Mouse (Mus musculus) skeletal muscle tissue, adult 2 months (tissue): ENCODE data around the gene Olfr1281.
"Not testable (repeated sequence)": the region's sequence is repeated elsewhere in the genome, so short reads cannot be mapped to it uniquely, and the experiment has no call there.

ENCODE experiments used
- DNase-seq: peaks from one replicate; pipeline ENCODE4 v3.0.0-alpha.2; 2012; ENCODE audit warnings: low read depth, low spot score

The Olfr1281 gene

GRCm38 (mm10) chr2:111326220-111326619, at the start of gene Olfr1281:
Gene Olfr1281, plus strand, starts transcription at chr2:111326520.
- DNase-seq, result no peak

- DNase-seq, result no peak
Measured at GRCm38 (mm10) chr2:111289836-111290235, 36.5 kb upstream of the Olfr1281 start, which contains the start of gene Olfr1278. Gene Olfr1278, plus strand, starts transcription at chr2:111290136.

- no peak for DNase-seq
Measured at GRCm38 (mm10) chr2:111298541-111298940, 27.8 kb upstream of the Olfr1281 start.

- DNase-seq, result no peak
Measured at GRCm38 (mm10) chr2:111300374-111300773, 25.9 kb upstream of the Olfr1281 start, which contains the start of gene Olfr1279. Gene Olfr1279, plus strand, starts transcription at chr2:111300635.

GRCm38 (mm10) chr2:111313717-111314116, 12.6 kb upstream of the Olfr1281 start, which contains the start of gene Olfr1280:
Gene Olfr1280, plus strand, starts transcription at chr2:111314017.
- no peak for DNase-seq

- not testable (repeated sequence) for DNase-seq
Measured at GRCm38 (mm10) chr2:111333721-111334120, 7.4 kb downstream of the Olfr1281 start.

GRCm38 (mm10) chr2:111335976-111336375, 9.7 kb downstream of the Olfr1281 start, which contains the start of gene Olfr1282:
Gene Olfr1282, minus strand, starts transcription at chr2:111336076.
- no peak for DNase-seq

- no peak for DNase-seq
Measured at GRCm38 (mm10) chr2:111366490-111366889, 40.2 kb downstream of the Olfr1281 start, which contains the start of gene Olfr1283. Gene Olfr1283, plus strand, starts transcription at chr2:111366790.

GRCm38 (mm10) chr2:111375222-111375621, 48.9 kb downstream of the Olfr1281 start, which contains the start of gene Olfr1284:
Gene Olfr1284, plus strand, starts transcription at chr2:111375522.
- no peak for DNase-seq
